Mouse (Mus musculus) ovary, adult 2 months (tissue): ENCODE measurements around the gene Gli3. TPM values are rescaled to one million over a fixed set of nuclear protein-coding genes. Genes with fewer than 3 reads are reported as not detected.

Experiments used
- polyA plus RNA-seq: library from polyadenylated mRNA; depleted of rRNA; stranded (reverse); fragments of >200 nt; gene quantifications from 2 replicates; pipeline ENCODE4 v1.2.3, GENCODE M21; 2012; rRNA removed

The Gli3 gene
- 3.1 and 4.4 TPM in 2 replicates for polyA plus RNA-seq

GRCm38 (mm10) chr13:15462830-15463491 lies at the start of gene Gli3:
Gene Gli3, plus strand, starts transcription at chr13:15463235.

